Mouse (Mus musculus) urinary bladder, postnatal 14 days (tissue): ENCODE data around the gene Ppp4r3a.

ENCODE experiments used
- DNase-seq: peaks from one replicate; pipeline ENCODE4 v3.0.0; 2021; ENCODE audit warnings: low spot score

Ppp4r3a gene

DNA sequence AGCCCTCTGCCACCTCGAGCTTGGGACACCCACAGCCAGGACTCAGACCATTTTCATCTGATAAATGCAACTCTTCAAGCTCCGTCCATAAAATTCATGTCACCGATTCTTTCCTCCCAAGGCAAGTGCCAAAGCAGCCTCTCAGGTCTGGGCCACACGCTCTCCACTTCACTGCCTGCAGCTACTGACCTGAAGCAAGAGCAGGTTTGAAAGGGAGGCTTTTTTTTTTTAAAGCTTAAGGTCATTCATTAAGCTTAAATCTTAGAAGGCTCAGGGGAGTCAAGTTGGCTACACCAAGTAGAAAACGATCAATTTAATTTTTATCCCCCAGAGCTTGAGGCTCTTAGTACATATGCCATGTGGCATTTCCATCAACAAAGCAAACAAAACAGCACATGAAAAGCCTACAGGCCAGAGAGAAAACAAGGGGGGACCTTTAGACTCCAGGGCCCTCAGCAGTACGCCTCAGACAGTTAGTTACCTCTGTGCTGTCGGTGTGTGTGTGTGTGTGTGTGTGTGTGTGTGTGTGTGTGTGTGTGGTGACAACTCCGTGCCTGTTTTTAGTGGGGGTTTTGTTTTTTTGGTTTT, 70.3 kb downstream of the Ppp4r3a start:
- no peak for DNase-seq

DNA sequence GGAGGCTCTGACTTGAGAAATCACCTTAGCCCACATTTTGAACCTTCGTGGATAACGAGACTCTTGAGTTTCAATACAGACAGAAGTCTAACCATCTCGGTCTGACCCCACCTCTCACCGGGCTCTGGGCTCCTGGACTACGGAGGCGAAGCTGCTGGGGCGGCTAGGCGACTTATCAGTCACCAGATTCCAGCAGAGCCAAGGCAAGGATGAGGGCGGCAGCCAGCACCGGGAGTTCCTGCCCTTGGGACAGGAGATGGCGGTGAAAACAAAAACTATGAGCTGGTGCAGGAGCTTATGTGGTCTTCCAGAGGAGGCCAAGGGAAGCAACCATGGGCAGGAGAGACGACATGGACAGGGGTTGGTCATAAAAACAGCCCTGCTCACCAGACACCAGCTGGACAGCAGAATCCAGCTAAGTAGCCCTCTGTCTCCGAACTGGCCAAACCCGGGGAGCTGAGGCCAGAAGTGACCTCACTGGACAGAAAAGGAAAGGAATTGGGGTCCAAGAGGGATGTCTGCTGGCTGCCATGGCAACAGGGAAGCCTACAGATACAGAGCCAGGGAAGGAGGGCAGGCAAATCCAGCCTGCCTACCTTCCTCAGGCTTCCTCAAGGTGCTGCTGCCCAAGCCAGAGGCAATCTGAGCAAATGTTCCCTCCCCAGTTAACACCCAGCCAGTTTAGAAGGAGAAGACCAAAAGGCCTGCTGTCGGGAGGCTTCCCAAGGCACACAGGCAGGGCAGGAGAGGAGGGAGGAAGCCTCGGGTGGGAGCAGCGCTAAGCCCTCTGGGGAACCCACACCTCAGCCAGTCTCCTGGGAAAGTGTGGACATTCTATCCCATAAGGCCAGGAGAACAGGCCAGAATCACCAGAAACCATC, 71.1 kb downstream of the Ppp4r3a start:
- DNase-seq = no peak

DNA sequence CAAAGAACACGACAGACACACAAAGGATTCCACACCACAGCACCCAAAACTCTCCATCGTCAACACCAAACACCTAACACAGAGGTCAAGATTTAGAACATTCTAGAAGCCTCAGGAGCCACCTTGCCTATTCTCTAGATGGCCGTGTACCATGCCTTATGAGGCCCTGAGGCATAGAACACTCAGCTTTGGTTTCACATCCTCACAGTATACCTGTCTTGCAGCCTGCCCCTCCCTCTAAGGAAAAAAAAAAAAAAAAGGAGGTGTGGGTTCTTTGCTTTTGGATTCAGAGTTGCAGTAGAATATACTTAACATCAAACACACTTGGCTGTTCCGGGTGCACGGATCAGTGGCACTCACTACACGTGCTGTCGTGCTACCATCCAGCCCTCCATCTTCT, 72.5 kb downstream of the Ppp4r3a start:
- no peak for DNase-seq

DNA sequence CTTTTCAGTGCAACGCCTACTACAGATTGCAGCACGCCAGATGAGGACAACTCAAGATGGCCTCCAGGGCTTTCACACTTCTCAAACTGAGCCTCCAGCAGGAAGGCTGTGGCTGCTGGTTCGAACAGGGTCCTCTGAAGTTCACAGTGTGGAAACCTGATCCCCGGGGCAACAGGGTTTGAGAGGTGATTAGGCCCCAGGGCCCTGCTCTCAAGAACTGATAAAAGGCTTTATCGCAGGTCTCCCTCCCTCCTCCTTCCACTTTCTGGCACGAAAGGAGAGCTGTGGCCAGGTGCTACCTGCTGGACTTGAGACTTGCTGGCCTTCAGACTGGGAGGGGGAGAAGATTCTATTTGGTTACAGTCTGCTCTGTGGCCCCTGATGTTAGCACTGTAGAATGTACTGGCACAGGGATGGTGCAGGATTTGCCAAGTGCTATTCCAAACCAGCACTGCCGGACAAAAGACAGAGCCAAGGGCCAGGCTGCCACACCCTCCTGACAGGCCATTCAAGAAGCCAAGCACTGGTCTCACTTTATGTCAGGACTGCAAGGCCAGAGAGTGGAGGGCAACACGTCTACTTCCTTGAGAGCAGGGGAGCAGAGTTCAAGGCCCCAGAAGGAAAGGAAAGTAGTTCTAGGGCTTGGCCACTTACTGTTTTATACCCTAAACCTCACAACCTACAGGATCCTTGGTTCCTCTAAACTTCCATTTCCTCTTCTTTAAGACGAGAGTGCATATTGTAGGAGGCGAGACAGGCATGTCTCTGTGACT, 73.2 kb downstream of the Ppp4r3a start:
- DNase-seq = no peak

DNA sequence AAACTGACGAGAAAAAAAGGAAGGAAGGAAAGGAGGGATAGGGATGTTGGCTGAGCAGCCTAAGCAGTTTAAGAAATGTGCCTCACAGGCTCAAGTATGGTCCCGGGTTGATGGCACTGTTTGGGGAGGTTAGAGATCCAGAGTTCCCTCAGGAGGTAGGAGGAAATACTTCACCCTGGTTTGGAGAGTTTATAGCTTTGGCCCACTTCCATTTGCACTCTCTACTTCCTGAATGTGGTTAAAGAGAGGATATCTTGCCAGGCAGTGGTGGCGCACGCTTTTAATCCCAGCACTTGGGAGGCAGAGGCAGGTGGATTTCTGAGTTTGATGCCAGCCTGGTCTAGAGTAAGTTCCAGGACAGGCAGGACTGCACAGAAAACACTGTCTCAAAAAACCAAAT, 74.3 kb downstream of the Ppp4r3a start:
- no peak for DNase-seq

DNA sequence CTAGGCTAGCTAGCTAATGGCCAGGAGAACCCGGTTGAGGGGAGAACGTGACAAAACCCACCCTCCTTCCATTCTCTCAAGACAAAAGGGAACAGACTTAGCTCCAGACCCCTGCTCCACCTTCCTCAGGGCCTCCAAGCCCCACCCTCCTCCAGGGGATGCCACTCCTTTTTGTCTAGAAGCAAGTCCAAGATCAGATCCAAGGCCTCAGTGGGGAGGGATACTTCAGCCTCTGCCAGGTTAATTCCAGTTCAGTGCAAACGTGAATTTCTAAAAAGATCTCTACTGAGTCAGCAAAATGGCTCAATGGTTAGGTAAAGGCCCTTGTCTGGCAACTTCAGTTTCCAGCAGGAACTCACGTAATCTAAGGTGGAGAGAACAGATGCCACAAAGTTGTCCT, 74.9 kb downstream of the Ppp4r3a start:
- no peak for DNase-seq

DNA sequence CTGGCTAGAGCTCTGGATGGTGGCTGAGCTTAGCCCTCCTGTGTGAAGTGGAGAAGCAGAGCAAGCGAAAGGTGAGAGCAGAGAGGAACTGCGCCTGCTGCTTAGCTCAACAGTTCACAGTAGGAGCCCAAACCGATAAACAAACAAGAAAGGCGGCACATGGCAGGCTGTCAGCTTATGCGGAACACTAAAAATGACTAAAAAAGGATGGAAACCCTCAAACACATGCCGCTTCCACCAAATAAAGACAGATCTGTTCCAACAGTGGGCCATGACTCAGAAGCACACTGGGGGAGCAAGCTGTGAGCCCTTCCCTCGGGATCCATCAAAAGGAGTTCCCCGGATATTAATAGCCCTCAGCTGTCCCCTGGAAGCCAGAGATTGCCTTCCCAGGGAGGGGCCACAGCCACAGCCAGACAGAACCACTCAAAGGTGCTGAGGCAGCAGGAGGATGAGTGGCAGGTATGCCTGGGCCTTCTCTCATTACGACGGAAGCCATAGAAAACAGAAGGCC, 75.5 kb downstream of the Ppp4r3a start:
- DNase-seq = no peak

DNA sequence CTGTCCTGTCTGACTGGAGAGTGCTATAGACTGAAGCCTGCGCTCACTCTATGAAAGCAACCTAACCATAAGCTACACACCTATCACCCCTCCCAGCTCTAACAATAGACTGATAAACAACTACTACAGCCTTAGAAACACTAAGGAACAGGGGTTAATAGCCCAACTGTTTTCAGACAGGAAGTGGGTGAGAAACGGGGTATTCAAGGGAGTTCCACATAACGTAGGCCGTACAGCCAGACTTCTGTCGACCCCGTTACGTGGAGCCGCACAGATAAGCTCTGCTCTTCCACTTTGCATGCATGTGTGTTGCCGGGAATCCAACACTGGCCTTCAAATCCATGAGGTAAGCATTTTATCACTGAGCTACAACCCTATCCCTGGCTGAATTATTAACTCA, 76.1 kb downstream of the Ppp4r3a start:
- DNase-seq = no peak

DNA sequence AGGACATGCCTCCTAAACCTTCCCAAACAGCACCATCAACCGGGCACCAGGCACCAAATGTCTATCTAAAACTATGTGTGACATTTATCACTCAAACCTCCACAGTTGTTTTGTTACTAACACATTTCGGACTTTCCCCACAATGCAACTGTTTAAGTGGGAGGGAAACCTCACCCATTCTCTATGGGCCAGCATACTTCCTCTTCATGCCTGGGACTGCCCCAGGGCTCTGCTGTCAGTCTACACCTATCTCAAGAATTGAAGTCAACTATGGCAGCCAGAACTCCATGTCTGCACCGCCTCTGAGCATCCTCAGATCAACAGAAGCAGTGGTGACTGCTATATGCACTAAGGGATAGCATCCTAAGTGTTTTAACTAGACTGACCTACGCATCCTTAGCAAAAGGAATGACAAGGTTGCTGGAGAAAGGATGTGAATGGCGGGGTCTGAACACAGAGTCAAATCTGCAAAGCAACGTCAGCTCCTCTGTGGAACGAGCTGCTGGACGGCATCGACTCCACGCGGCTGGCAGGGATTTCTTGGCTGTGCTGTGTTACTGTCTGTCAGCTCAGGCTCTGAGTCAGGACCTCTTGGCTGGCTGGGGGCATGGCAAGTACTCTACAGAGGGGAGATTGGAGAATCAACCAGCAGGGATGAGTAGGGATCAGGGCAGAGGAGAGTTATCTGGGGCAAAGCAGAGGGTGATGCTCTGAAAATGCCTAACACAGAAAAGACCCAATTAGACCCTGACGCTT, 77.7 kb downstream of the Ppp4r3a start:
- no peak for DNase-seq

DNA sequence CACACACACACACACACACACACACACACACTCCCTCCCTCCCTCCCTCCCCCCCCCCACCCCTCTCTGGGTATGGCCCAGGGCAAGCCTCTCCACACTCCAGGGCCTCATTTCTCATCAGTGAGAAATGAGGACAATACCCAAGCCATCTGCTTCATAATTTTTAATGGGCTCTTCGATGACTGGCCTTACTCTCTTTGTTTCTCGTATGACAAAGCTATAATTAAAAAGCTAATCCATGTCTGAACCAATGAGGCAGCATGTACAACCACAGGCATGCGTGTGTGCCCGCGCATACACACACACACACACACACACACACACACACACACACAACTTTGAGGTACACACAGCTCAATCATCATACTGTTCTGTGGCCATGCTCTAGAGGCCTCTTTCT, 78.5 kb downstream of the Ppp4r3a start:
- DNase-seq = no peak

DNA sequence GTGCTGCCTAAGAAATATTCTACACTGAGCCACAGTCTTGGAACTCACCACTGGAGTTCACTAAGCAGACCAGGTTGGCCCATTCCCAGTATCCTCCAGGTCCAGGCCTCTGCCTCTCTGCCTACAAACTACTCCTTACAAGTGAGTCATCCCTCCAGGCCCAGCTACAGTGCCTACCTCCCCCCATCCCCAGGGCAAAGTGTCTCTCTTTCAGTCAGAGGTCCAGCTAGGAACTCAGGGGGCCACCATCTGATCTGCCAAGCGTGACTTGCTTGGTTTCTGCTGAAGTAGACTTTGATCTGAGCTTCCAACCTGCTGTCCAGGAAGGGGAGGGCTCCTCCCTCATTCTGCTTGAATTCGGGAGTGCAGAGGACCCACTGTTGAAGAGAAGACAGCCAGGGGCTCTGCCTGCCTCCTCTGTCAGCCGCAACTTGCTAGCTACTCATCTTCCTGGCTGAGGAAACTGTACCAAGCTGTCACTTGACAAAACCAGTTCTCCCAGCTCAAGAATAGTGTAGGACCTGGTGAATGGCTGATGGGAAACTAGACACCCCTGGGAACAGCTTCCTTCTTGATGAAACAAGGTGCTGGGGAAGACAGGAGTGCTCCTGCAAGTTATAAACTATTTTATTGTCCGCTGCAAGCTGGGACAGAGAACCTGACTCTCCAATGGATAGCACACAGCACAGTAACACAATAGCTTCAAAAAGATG, 80.5 kb downstream of the Ppp4r3a start:
- DNase-seq = no peak

DNA sequence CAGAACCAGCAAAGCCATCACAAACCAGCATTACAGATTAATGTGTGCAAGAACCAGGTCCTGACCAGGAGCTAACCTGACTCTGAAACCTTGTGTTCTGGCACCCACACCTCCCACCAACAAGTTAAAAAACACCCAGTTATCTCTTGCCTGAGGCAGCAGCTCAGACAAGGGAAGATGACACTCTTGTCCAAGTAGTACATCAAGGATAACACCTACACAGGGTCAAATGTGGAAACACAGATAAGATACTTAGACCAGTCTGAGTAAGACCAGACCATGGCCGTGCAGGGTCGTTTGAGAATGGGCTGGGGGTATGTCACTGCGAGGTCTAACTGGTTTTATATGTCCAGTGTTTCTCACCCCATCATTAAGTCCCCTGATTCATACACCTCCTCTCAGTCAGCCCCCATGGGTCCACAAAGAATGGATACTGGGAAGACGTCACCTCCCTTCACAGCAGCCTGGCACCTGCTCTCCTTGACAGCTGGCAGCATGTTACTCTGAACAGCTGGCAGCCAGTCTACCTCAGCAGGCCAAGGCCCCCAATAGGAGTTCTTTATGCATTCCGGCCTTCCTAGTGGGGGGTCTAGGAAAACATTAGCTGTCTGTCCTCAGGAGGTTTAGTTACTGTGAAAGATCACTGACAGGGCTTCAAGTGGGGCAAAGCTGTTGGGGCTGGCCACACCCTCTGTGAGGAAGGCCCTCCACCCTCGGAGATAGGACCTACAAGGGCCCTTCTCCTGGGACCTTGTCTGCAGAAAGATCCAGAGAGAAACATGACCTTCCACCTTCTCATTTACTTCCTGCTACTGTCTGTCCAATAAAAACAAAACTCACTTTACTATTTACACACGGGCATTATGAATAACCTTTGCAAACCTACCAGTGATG, 84.2 kb downstream of the Ppp4r3a start:
- no peak for DNase-seq

DNA sequence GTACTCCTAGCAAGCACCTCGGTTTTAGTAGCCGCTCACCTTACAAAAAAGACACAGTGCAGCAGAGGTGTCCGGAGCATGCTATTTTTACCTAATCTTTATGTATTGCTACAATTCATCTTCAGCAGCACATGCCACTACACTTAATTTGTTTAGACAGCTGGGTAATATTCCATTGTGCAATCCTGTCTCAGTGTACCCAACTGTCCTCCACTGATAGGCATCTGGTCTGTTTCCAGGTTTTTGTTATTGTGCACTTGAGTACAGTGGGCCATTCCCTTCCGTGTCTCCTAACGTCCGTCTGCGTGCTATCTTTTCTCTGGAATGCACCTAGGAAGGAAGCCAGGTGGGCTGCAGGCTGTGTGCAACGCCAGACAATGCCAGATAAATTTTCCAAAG, 84.9 kb downstream of the Ppp4r3a start:
- DNase-seq = no peak

DNA sequence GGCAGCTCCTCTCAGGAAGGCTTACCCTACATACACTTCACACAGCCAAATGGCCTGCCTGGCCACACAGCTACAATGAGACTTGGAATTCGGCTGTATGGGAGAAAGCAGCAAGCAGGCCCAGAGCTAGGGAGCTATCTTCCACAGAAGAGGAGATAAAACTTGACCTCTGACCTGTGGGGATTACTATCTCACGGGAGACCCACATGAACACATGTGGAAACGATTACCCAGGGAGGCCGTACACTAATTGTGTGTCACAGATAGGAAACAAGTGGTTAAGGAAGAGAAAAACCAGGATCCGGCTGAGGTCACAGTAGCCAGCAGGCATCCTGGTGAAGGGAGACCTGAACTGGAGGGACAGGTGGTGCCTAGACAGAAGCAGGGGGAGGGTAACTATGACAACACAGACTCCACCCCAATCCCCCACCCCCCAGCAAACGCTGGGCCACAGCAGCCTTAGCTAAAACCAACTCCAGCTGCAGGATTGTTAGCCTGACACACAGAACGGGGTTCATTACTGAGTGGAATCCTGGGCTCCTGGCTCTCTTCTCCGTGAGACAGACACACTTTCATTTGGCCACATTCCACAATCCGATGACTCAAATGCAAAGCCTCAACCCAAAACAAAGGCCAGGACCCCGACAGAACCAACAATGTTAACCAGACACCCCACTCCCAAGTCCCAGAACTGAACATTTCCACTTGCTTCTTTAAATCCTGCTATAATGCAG, 85.5 kb downstream of the Ppp4r3a start:
- DNase-seq = no peak

DNA sequence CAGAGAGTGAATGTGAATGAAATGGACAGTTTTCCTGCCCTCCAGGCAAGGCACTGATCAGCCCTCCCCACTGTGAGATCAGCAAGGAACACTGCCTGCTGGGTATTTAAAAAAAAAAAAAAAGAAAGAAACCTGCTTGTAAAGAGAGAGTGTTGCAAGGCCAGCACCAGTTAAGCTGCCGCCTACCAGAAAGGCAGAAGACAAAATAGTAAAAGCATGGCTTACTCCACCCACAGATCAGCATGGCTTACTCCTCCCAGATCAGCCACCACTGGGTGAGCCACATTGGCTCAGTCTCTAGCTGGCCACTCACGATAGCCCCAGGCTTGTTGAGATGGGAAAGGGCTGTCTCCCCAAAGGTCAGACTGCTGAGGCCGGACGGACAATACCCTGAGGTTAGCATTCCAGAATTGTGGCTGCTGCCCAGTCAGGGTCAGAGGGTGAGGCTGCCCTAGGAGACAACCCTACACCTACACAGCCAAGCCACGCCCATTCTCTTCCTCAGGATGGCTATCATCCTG, 87.1 kb downstream of the Ppp4r3a start:
- DNase-seq = no peak

DNA sequence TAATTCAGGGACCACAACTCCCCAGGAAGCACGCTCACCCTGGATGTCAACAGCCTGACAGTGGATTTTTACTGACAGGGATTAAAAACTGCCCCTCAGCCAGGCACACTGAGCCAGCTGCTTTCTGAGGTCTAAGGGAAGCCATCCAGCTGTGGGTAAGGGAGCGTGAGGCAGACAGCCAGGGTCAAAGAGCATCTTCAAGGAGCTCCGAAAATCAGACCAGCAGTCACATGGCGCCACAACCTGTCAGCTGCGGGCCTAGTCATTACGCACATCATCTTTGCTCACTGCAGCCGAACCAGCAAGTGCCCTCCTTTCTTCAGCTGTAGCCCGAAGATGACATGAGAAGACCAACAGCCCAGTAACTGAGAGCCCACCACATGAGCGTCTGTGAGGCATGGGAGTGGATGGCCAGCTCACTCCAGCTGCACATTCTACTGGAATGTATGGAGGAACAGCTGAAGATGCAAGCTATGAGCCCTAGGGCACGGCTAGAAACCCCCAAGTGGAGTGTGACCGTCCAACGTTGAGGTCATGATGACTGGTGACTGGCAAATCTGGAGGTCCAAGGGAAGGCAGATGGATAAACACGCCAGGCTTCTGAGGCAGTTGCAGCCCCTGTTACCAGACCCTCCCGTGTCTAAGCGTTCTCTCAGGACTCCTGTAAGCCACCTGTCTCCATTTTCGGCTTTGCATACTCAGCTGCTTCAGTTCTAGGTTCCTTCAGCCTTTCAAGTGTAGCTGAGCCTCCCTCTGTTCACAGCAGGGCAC, 87.7 kb downstream of the Ppp4r3a start:
- no peak for DNase-seq

DNA sequence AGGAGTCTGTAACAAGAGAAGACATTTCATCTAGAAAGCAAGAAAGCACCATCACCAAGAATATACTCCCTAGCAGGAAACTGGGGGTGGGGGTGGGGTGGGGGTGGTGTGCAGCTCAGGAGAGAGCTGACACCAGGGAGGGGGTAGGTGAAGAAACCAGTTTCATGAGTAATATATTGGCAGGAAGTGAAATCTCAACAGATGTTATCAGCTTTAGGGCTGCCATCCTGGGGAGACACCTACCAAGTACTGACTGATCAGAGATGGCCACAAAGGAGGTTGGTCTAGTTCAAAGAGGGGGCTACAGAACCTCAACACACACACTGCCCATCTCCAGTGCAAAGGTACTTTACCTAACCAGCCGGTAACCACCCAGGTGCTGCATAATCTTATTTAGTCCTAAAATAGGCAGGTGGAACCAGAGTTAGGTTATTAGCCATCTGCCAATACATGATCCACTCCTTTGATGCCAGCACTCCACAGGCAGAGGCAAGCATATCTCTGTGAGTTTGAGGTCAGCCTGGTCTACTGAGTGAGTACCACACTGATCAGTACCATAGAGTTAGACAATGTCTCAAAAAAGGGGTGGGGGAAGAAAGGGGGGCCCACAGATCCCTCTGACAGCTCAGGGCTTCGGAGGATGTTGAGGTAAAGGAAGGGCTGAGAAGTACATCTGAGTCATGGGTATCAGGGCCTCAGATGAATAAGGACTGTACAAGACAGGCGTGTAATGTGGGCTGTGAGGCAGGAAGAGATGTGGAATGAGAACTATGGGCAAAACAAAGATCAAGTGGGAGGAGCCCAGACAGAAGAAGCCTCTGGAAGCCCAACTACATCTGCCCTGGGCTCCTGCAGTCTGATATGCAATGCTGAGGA, 89.1 kb downstream of the Ppp4r3a start:
- no peak for DNase-seq

DNA sequence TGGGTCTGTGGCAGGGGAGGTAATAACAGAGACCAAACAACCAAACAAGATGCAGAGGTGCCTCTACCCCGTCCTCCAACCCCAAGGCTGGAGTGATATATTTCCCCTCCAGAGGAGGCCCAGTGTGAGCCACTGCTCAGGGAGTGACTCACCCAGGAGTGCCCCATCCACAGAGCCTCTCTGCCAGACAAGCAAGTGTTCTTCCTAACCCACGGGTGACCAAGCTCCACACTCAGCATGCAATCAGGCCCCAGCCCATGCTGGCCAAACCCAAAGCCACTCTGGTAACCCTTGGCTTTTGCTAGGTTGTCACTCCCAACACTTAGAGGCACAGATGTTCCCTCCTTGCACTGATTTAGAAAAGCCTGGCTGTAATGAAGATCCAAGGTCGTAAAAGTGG, 90.4 kb downstream of the Ppp4r3a start:
- DNase-seq = no peak
